Mouse (Mus musculus) neural tube, embryonic 10.5 days (tissue): ENCODE measurements around the gene Spi1.

Source experiments
- DNase-seq: peaks from one replicate; pipeline ENCODE4 v3.0.0-alpha.2; 2017; ENCODE audit warnings: low spot score; ENCODE audit errors: extremely low spot score

The Spi1 gene

DNA sequence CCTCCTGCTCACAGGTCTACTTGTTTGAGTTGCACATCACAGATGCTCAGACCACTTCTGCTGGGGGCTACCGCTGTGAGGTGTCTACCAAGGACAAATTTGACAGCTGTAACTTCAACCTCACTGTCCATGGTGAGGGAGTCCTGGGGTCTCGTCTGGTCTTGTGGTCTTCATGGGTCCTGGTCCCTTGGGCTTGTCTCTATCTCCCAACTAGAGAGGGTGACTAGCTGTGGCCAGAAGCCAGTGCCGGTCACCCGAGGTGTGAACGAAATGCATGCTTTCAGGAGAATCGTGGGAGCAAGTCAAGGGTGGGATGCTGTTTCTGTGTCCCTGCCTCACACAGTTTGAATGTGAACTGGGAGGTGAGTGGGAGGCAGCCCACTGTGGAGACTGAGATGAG lies 38.8 kb downstream of the Spi1 start:
- no peak for DNase-seq

- DNase-seq = no peak
Measured at GRCm38 (mm10) chr2:91121497-91121896, 39.3 kb downstream of the Spi1 start.

DNA sequence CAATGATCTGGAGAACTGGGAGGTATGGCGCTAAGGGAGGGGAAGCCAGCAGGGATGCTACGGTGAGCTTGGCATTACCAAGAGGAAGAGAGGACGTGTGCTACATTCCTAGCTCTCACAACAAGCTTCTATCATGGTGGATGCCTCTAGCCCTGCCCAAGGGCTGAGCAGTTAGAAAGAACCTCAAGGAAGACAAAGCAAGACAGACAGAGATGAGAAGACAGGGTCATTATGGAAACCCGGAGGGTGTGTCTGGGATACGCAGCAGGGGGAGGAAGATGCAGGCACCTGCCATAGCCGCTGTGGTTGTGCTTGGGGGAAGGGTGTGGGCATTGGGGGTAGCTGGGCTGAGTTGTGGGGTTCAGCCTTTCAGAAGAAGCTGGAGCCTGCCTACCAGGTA lies 41.3 kb downstream of the Spi1 start:
- DNase-seq = no peak

- no peak for DNase-seq
Measured at GRCm38 (mm10) chr2:91125101-91125500, 42.9 kb downstream of the Spi1 start.

DNA sequence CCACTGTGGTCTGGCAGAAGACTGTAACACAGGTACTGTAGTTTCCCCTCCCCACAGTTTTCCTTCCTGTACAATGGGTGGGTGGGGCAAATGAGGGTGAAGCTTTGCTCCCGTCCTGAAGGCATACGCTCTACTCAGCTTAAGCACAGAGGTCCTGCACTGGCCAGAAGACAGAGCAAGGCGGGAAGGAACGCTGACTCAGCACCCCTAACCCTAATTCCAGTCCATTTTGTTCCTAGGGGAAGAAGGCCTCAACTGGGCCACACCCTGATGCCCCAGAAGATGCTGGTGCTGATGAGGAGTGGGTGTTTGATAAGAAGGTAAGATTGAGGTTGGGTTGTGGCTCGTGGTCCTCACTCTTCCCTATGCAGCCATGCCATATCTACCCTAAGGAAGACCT lies 46.6 kb downstream of the Spi1 start:
- DNase-seq = no peak

GRCm38 (mm10) chr2:91130126-91130525 lies 47.9 kb downstream of the Spi1 start:
- no peak for DNase-seq

DNA sequence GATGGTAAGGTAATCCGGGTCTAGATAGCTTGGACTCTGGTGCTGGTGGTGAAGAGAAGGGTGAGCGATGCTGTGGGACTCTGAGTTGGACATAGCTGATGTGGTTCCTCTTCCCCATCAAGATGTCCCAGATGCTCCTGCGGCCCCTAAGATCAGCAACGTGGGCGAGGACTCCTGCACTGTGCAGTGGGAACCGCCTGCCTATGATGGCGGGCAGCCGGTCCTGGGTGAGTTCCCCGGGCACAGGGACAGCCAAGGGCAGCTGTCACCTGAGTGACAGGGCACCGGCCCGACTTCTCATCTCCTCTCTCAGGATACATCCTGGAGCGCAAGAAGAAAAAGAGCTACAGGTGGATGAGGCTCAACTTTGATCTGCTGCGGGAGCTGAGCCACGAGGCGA lies 49.1 kb downstream of the Spi1 start:
- DNase-seq = no peak

DNA sequence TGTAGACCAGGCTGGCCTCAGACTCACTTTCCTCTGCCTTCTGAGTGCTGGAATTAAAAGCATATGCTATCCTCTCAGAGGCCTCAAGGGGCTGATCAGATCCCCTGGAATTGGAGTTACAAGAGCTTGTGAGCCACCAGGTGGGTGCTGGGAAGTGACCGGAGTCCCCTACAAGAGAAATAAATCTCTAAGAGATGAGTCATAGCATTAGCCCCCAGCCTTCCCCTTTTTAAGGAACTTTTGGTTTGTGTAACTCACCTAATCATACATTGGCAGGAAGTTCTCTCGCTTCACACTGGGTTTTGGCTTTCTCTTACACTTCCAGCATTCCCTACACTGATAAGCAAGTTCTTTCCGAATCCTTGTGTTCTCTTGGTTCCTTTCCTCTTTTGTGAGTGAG lies 49.8 kb downstream of the Spi1 start:
- no peak for DNase-seq

- DNase-seq = no peak
Measured at GRCm38 (mm10) chr2:91136513-91137412, 54.6 kb downstream of the Spi1 start.

DNA sequence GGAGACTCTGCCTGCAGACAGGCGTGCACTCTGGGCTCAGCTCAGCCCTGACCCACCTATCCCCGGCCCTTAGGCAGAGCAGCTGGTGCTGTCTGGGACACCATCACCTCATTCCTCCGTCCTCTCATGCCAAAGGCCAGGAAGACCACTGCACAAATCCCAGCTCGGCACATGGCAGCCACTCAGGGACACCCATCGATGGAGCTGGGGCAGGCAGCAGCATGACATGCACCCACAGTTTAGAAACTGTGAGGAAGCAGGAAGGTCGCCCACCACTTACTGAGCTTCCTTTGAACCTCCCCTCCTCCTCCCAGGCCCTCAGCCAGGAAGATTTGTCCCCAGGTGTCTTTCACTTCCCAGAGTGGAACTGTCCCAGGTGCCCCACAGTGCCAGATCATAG lies 55.3 kb downstream of the Spi1 start:
- no peak for DNase-seq

- no peak for DNase-seq
Measured at GRCm38 (mm10) chr2:91139311-91139710, 57.1 kb downstream of the Spi1 start.

GRCm38 (mm10) chr2:91139764-91140163 lies 57.6 kb downstream of the Spi1 start:
- DNase-seq = no peak

GRCm38 (mm10) chr2:91142920-91143319 lies 60.7 kb downstream of the Spi1 start:
- DNase-seq = no peak

GRCm38 (mm10) chr2:91143401-91143800 lies 61.2 kb downstream of the Spi1 start:
- DNase-seq = no peak

- no peak for DNase-seq
Measured at GRCm38 (mm10) chr2:91148101-91148500, 65.9 kb downstream of the Spi1 start.

DNA sequence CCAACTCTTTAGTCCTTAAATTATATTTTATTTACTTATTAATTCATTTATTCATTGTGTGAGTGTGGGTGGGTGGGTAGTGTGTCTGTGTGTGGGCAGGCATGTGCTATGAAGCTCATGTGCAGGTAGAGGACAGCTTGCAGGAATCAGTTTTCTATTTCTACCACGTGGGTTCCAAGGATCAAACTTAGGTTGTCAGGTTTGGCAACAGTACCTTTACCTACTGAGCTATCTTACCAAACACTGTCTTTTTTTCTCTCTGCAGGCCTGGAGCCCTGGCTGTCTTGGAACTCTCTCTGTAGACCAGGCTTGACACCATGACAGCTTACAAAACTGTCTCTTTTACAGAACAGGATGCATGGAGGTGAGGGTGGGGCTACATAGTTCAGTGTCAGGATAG lies 69.1 kb downstream of the Spi1 start:
- DNase-seq = no peak

GRCm38 (mm10) chr2:91152885-91153377 lies 70.7 kb downstream of the Spi1 start:
- DNase-seq = no peak

DNA sequence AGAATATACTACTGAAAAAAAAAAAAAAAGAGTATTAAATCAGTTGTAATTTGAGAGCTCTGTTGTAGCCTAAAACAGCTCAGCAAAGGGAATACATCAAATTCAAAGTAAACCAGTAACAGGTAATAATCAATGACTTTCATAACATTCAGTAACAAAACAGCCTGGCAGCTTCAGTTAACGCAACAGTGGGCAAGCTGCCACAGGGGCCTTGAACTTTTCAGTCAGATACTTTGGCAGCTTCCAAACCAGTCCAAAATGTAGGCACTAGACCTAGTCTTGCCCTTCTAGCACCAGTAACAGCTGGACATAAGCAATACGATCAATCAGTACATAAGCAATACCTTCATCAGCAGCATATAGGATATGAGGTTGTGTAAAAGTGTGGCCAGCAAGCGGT lies 71.9 kb downstream of the Spi1 start:
- DNase-seq = no peak

DNA sequence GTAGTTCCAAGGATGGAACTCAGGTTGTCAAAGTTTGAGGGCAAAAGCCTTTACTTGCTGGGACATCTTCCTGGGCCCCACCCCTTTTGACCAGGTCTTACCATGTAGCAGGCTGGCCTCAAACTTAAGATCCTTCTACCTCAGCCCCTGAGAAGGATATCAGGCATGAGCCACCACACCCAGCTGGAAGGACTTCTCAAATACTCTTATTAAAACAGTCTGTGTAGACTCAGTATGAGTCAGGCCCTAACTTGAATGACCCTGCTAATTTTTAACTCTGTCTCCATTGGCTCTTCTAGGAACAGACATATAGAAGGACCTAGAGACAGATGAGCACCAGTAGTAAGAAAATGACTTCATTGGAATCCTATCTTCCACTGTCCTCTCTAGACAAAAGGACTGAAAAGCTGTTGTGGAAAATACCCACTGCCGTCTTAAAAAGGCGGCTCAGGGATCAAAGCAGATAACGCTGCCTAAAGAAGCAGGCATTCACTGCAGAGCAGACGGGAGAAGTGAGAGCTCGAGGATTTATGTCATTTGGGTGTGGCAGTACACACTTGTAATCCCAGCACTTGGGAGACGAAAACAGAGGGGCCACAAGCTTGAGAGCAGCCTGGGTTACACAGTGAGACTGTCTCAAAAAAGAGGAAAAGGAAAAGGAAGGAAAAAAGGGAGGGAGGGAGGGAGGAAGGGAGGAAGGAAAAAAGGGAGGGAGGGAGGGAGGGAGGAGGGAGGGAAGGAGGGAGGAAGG lies 75.0 kb downstream of the Spi1 start:
- DNase-seq = no peak

DNA sequence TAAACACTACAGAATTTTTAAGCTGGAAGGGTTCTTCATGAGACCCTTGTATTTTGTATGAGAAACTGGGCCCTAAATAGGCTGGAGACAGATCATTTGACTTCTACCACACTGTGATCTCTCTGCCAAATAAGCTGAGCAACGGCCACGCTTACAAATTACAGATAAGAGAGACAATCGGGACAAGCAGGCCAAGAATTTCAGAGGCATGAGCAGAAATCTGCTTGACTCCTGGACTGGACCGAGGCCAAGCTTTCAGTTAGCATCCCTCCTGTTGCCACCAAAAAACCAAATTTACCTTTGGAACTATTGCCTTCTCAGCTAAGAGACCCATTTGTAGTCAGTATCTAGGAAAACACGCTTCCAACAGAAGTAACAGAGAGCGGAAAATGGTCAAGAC lies 78.4 kb downstream of the Spi1 start:
- DNase-seq = no peak

GRCm38 (mm10) chr2:91162952-91163351 lies 80.8 kb downstream of the Spi1 start:
- no peak for DNase-seq

DNA sequence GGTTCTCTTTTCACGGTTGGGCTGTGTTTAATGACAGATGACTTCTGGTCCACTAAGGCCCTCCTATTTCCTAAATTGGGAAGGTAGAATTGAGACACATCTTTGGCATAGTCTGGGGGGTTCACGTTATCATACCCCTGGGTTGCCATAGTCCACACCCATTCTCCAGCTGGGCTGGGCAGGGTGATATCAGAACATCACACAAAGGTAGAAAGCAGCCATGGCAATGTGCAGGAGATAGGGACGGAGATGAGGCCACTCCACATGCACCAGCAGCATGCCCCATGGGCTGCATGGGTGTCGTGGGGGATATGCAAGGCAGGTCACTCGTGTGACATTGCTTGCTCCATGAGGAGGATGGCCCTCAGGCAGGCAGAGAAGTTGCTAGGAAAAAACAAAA lies 81.3 kb downstream of the Spi1 start:
- no peak for DNase-seq

DNA sequence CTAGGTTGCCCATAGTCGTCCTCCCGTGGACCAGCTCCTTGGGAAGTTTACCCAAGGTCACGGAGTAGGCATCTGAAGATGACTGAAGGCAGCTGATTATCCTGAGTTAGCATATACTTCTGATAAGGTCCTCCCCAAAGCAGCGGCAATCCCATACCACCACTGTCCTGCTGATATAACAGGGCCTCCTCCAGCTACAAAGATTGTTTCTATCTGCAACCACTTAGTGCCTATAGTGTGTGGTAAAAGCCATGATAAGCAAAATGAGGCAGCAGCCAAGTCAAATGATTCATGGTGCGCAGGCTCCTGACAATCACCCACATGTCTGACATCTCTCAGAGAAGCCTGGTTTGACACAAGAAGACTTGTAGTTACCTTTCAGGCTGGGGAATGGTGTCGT lies 82.8 kb downstream of the Spi1 start:
- no peak for DNase-seq
